Mouse (Mus musculus): ENCODE data around the gene Zfp36. TPM values are rescaled to one million over a fixed set of nuclear protein-coding genes. Genes with fewer than 3 reads are reported as not detected.

The Zfp36 gene
- polyA plus RNA-seq, 2 experiments, result 12.3 to 16.0 TPM

GRCm38 (mm10) chr7:28417368-28417767 lies 37.3 kb upstream of the Zfp36 start:
- ATAC-seq (ENCODE audit: low FRiP score, low read depth) (no peak), DNase-seq (ENCODE audit: low spot score) (no peak)
- H3K27me3 ChIP-seq (ENCODE audit: control insufficient read depth, insufficient read depth, low read length), result no peaks in the 10 kb centered on the region
- H3K4me1 ChIP-seq (ENCODE audit: control insufficient read depth, insufficient read depth, low read length), result no peaks in the 10 kb centered on the region
- no peaks in the 10 kb centered on the region for H3K9me3 ChIP-seq (ENCODE audit: control insufficient read depth, low read length)
- peaks cover 93% of the 10 kb centered on the region for H3K36me3 ChIP-seq (ENCODE audit: control insufficient read depth, insufficient read depth, low read length)
- H3K4me2 ChIP-seq (replicated peaks; ENCODE audit: low read depth, low read length, severe bottlenecking), result no peak overlapping the region
- H3K9ac ChIP-seq (ENCODE audit: low read depth, low read length, severe bottlenecking), result no peak overlapping the region
- H3K4me3 ChIP-seq (replicated peaks; ENCODE audit: low read length), result no peak overlapping the region
- TF ChIP-seq POLR2A (IDR thresholded peaks at IDR 0.05; ENCODE audit: borderline replicate concordance, extremely low read depth, insufficient read depth, insufficient read length), result no peak
- no peak overlapping the region for H3K27ac ChIP-seq (replicated peaks; ENCODE audit: low read depth, low read length)

DNA sequence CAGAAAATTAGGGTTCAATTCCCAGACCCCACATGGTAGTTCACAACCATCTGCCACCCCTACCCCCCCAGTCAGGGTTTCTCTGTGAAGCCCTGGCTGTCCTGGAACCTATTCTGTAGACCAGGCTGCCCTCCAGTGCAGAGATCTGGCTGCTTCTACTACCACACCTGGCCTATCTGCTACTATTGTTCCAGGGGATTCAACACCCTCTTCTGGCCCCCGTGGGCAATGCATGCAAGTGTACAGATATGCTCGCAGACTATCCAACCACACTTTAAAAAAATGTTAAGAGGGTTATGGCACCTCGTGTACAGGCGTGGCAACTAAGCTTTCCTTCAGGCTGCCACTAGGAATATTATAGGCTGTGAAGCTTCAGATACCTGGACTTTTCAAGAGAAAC lies 32.8 kb upstream of the Zfp36 start:
- no peaks in the 10 kb centered on the region for H3K4me1 ChIP-seq (ENCODE audit: control insufficient read depth, insufficient read depth, low read length)
- no peak overlapping the region for H3K9ac ChIP-seq (ENCODE audit: low read depth, low read length, severe bottlenecking)
- no peak overlapping the region for H3K27ac ChIP-seq (replicated peaks; ENCODE audit: low read depth, low read length)
- no peaks in the 10 kb centered on the region for H3K9me3 ChIP-seq (ENCODE audit: control insufficient read depth, low read length)
- no peak overlapping the region for H3K4me2 ChIP-seq (replicated peaks; ENCODE audit: low read depth, low read length, severe bottlenecking)
- ATAC-seq (ENCODE audit: low FRiP score, low read depth) (no peak), DNase-seq (ENCODE audit: low spot score) (no peak)
- no peak overlapping the region for H3K4me3 ChIP-seq (replicated peaks; ENCODE audit: low read length)
- no peak for TF ChIP-seq POLR2A (IDR thresholded peaks at IDR 0.05; ENCODE audit: borderline replicate concordance, extremely low read depth, insufficient read depth, insufficient read length)
- no peaks in the 10 kb centered on the region for H3K27me3 ChIP-seq (ENCODE audit: control insufficient read depth, insufficient read depth, low read length)
- WGBS, result 85% methylated on average over 4 of the region's 4 CpGs
- H3K36me3 ChIP-seq (ENCODE audit: control insufficient read depth, insufficient read depth, low read length), result peaks cover 88% of the 10 kb centered on the region

- no peaks in the 10 kb centered on the region for H3K27me3 ChIP-seq (ENCODE audit: control insufficient read depth, insufficient read depth, low read length)
- DNase-seq (ENCODE audit: low spot score), result no peak
- no peak for ATAC-seq (ENCODE audit: low FRiP score, low read depth)
- H3K4me3 ChIP-seq (replicated peaks; ENCODE audit: low read length), result no peak overlapping the region
- H3K4me1 ChIP-seq (ENCODE audit: control insufficient read depth, insufficient read depth, low read length), result no peaks in the 10 kb centered on the region
- no peak overlapping the region for H3K27ac ChIP-seq (replicated peaks; ENCODE audit: low read depth, low read length)
- H3K4me2 ChIP-seq (replicated peaks; ENCODE audit: low read depth, low read length, severe bottlenecking), result no peak overlapping the region
- H3K9ac ChIP-seq (ENCODE audit: low read depth, low read length, severe bottlenecking), result no peak overlapping the region
- 84% methylated on average over 3 of the region's 3 CpGs for WGBS
- no peak for TF ChIP-seq POLR2A (IDR thresholded peaks at IDR 0.05; ENCODE audit: borderline replicate concordance, extremely low read depth, insufficient read depth, insufficient read length)
- H3K9me3 ChIP-seq (ENCODE audit: control insufficient read depth, low read length), result no peaks in the 10 kb centered on the region
- peaks cover 94% of the 10 kb centered on the region for H3K36me3 ChIP-seq (ENCODE audit: control insufficient read depth, insufficient read depth, low read length)
Measured at GRCm38 (mm10) chr7:28410841-28411475, 30.9 kb upstream of the Zfp36 start.

GRCm38 (mm10) chr7:28401942-28402341 lies 21.9 kb upstream of the Zfp36 start:
- H3K9ac ChIP-seq (ENCODE audit: low read depth, low read length, severe bottlenecking), result no peak overlapping the region
- no peaks in the 10 kb centered on the region for H3K4me1 ChIP-seq (ENCODE audit: control insufficient read depth, insufficient read depth, low read length)
- no peaks in the 10 kb centered on the region for H3K27me3 ChIP-seq (ENCODE audit: control insufficient read depth, insufficient read depth, low read length)
- no peak for TF ChIP-seq POLR2A (IDR thresholded peaks at IDR 0.05; ENCODE audit: borderline replicate concordance, extremely low read depth, insufficient read depth, insufficient read length)
- no peaks in the 10 kb centered on the region for H3K9me3 ChIP-seq (ENCODE audit: control insufficient read depth, low read length)
- DNase-seq (ENCODE audit: low spot score) (no peak), ATAC-seq (ENCODE audit: low FRiP score, low read depth) (no peak)
- H3K27ac ChIP-seq (replicated peaks; ENCODE audit: low read depth, low read length), result no peak overlapping the region
- H3K4me2 ChIP-seq (replicated peaks; ENCODE audit: low read depth, low read length, severe bottlenecking), result no peak overlapping the region
- H3K4me3 ChIP-seq (replicated peaks; ENCODE audit: low read length), result no peak overlapping the region
- H3K36me3 ChIP-seq (ENCODE audit: control insufficient read depth, insufficient read depth, low read length), result peaks cover 96% of the 10 kb centered on the region
- 75% methylated on average over 3 of the region's 3 CpGs for WGBS

DNA sequence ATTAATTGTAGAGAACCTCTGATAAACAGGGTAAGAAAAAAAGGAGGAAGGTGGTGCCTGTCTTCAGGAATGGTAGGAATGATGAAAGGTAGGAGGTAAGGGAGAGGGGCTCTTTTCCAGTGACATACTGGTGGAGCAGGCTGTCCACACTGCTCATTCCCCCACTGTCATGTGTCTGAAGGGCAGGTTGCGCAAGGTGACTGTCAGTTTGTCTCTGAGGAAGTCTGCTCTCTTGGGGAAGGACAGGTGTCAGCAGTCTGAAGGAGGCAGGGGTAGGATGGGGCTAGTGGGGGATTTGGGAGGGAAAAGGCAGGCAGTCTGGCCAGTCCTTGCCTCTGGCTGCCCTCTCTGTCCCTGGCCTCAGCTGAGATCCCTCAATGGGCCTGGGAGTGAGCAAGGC lies 21.0 kb upstream of the Zfp36 start:
- H3K4me2 ChIP-seq (replicated peaks; ENCODE audit: low read depth, low read length, severe bottlenecking), result no peak overlapping the region
- no peaks in the 10 kb centered on the region for H3K27me3 ChIP-seq (ENCODE audit: control insufficient read depth, insufficient read depth, low read length)
- H3K4me3 ChIP-seq (replicated peaks; ENCODE audit: low read length), result no peak overlapping the region
- H3K36me3 ChIP-seq (ENCODE audit: control insufficient read depth, insufficient read depth, low read length), result peaks cover 95% of the 10 kb centered on the region
- ATAC-seq (ENCODE audit: low FRiP score, low read depth) (no peak), DNase-seq (ENCODE audit: low spot score) (no peak)
- 94% methylated on average over 1 of the region's 1 CpGs for WGBS
- H3K9ac ChIP-seq (ENCODE audit: low read depth, low read length, severe bottlenecking), result no peak overlapping the region
- no peaks in the 10 kb centered on the region for H3K4me1 ChIP-seq (ENCODE audit: control insufficient read depth, insufficient read depth, low read length)
- no peaks in the 10 kb centered on the region for H3K9me3 ChIP-seq (ENCODE audit: control insufficient read depth, low read length)
- no peak for TF ChIP-seq POLR2A (IDR thresholded peaks at IDR 0.05; ENCODE audit: borderline replicate concordance, extremely low read depth, insufficient read depth, insufficient read length)
- no peak overlapping the region for H3K27ac ChIP-seq (replicated peaks; ENCODE audit: low read depth, low read length)

Measured in limb, embryonic 14.5 days (tissue).